Mouse (Mus musculus): ENCODE data around the gene Galnt5. TPM values are rescaled to one million over a fixed set of nuclear protein-coding genes. Genes with fewer than 3 reads are reported as not detected.

The Galnt5 gene
- polyA plus RNA-seq (2012; rRNA removed), result 0.12 and 0.14 TPM in 2 replicates

DNA sequence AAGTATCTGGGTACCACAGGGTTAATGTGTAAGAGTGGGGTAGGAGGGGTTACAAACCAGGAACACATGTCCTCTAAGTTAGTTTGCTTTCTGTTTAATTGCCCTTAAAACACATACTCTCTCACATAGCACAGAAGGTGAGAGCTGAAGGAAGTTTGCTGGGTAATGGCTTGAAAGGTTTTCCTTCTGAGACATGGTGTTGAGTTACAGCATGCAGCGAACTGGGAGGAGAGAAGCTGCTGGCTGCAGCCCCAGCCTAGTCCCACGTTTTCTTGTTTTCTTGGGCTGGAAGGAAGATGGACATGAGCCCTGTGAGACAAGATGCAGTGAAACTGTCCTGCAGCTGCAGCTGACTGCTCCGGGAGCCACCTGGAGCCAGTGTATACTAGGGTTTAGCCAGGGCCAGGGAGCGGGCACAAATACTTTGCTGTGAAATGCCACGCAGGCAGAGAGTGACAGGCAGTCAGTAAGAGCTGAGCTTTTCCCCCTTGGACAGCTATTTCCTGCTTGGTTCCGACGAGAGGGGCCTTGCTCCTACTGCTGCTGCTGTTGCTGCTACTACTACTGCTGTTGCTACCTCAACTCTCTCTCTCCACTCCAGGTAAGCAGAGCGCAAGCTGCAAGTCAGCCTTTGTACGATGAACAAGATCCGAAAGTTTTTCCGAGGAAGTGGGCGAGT is at the start of gene Galnt5:
Galnt5 (plus strand) TSS at position 133 of the 679 bp plus-strand sequence.

DNA sequence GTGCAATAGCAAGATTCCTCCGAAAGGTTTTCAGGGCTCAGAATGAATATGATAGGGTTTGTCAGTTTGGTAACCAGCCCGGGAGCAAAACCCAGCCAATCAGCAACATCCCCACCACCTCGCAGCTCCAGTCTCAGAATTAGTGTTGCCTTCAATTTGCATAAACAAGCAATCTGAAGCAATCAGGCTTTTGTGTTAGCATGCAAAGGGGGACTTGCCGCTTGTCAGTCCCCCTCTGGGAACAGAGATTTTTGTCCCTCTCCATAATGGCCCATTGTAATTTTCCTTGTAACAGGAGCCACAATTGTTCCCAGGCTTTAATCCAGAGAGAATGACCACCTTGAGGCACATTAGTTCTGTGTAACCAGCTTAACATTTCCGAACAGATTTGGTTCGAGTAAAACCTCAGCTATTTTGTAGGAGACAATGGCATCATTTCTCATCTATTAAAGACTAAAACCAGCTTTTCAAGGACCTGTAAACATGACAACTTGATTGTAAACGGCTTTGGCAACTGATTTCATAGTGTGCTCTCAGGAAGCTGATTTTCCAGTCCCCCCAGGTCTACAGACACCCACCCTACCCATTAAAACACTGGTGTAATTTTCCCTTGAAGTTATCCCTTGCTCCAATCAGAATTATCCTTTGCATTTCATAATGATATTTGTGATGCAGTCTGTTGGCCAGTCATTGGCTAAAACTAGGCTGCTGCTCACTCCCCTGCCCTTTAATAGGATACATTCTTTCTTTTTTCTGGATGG is 55.3 kb downstream of the Galnt5 start, which contains the start of gene Ermn:
Ermn (minus strand) TSS at position 44 of the 761 bp plus-strand sequence.

Other genes starting within 250 kb of the Galnt5 start
- not detected in 2 replicates for gene Ermn, start 55.0 kb downstream of the Galnt5 start, polyA plus RNA-seq (2012; rRNA removed)
- 3.7 and 4.8 TPM in 2 replicates for gene Cytip, start 197.6 kb downstream of the Galnt5 start, polyA plus RNA-seq (2012; rRNA removed)

Data from ovary, adult 2 months (tissue).